Mouse (Mus musculus): ENCODE results near the gene Dab1. TPM values are rescaled to one million over a fixed set of nuclear protein-coding genes. Genes with fewer than 3 reads are reported as not detected.

Dab1 gene
- polyA plus RNA-seq, 1 experiment: not detected

DNA sequence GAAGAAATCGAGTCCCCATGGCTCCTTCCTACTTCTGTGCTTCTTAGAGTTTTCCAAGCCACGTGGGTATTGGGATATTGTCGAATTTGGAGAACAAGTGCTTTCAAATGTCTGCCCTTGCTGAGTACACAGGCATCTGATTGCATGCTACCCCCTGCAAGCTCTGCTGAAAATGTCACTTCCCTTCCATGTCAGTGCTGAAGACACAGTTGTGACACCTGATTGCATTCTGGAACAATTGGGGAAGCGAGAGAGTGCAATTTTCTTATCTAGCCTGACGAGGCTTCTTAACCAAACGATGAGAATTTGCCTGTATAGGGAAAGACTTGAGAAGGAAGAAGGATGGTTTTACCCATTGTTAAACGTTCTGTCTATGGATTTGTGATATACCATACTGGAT, 95.8 kb downstream of the Dab1 start:
- TF ChIP-seq CEBPB (IDR thresholded peaks at IDR 0.05; ENCODE audit: low read depth) (no peak), MYOD1 (IDR thresholded peaks at IDR 0.05; ENCODE audit: control insufficient read depth, insufficient read length, low read depth) (no peak), FOSL1 (IDR thresholded peaks at IDR 0.05; ENCODE audit: insufficient read depth, low read length, poor library complexity, severe bottlenecking) (no peak), CTCF (IDR thresholded peaks at IDR 0.05; ENCODE audit: control insufficient read depth, insufficient read depth, insufficient read length) (no peak), USF1 (IDR thresholded peaks at IDR 0.05; ENCODE audit: low read depth) (no peak), MYOG (IDR thresholded peaks at IDR 0.05; ENCODE audit: control insufficient read depth, extremely low read depth, insufficient read length) (no peak), MAX (IDR thresholded peaks at IDR 0.05) (no peak)

GRCm38 (mm10) chr4:103715568-103715967, 96.4 kb downstream of the Dab1 start:
- TF ChIP-seq FOSL1 (IDR thresholded peaks at IDR 0.05; ENCODE audit: insufficient read depth, low read length, poor library complexity, severe bottlenecking): no peak
- TF ChIP-seq USF1 (IDR thresholded peaks at IDR 0.05; ENCODE audit: low read depth): no peak
- TF ChIP-seq MAX (IDR thresholded peaks at IDR 0.05): no peak
- no peak for TF ChIP-seq MYOG (IDR thresholded peaks at IDR 0.05; ENCODE audit: control insufficient read depth, extremely low read depth, insufficient read length)
- TF ChIP-seq CTCF (IDR thresholded peaks at IDR 0.05; ENCODE audit: control insufficient read depth, insufficient read depth, insufficient read length): no peak
- TF ChIP-seq CEBPB (IDR thresholded peaks at IDR 0.05; ENCODE audit: low read depth): no peak
- no peaks in the 10 kb centered on the region for H3K27me3 ChIP-seq (ENCODE audit: control insufficient read depth, insufficient read depth, insufficient read length)
- H3K79me2 ChIP-seq (ENCODE audit: control insufficient read depth, insufficient read depth): no peaks in the 10 kb centered on the region
- no peaks in the 10 kb centered on the region for H3K79me3 ChIP-seq (ENCODE audit: low read depth)
- no peaks in the 10 kb centered on the region for H3K36me3 ChIP-seq (ENCODE audit: control insufficient read depth, insufficient read depth)
- no peak overlapping the region for H3K4me3 ChIP-seq (ENCODE audit: insufficient read depth, poor library complexity, severe bottlenecking)
- H3ac ChIP-seq (ENCODE audit: control insufficient read depth, insufficient read length, low read depth): no peak overlapping the region

More for the DNA sequence above, 95.8 kb downstream of the Dab1 start:
- Histone ChIP-seq H3K4me3 (ENCODE audit: insufficient read depth, poor library complexity, severe bottlenecking) (no peak overlapping the region), H3ac (ENCODE audit: control insufficient read depth, insufficient read length, low read depth) (no peak overlapping the region), H3K36me3 (ENCODE audit: control insufficient read depth, insufficient read depth) (no peaks in the 10 kb centered on the region), H3K79me3 (ENCODE audit: low read depth) (no peaks in the 10 kb centered on the region), H3K27me3 (ENCODE audit: control insufficient read depth, insufficient read depth, insufficient read length) (no peaks in the 10 kb centered on the region), H3K79me2 (ENCODE audit: control insufficient read depth, insufficient read depth) (no peaks in the 10 kb centered on the region)

GRCm38 (mm10) chr4:103722738-103723137, 103.6 kb downstream of the Dab1 start:
- H3K27me3 ChIP-seq (ENCODE audit: control insufficient read depth, insufficient read depth, insufficient read length): no peaks in the 10 kb centered on the region
- no peaks in the 10 kb centered on the region for H3K79me3 ChIP-seq (ENCODE audit: low read depth)
- no peak overlapping the region for H3K4me3 ChIP-seq (ENCODE audit: insufficient read depth, poor library complexity, severe bottlenecking)
- no peak overlapping the region for H3ac ChIP-seq (ENCODE audit: control insufficient read depth, insufficient read length, low read depth)
- TF ChIP-seq FOSL1 (IDR thresholded peaks at IDR 0.05; ENCODE audit: insufficient read depth, low read length, poor library complexity, severe bottlenecking) (no peak), CEBPB (IDR thresholded peaks at IDR 0.05; ENCODE audit: low read depth) (no peak), USF1 (IDR thresholded peaks at IDR 0.05; ENCODE audit: low read depth) (no peak), MAX (IDR thresholded peaks at IDR 0.05) (no peak), MYOD1 (IDR thresholded peaks at IDR 0.05; ENCODE audit: control insufficient read depth, insufficient read length, low read depth) (no peak), MYOG (IDR thresholded peaks at IDR 0.05; ENCODE audit: control insufficient read depth, extremely low read depth, insufficient read length) (no peak), CTCF (IDR thresholded peaks at IDR 0.05; ENCODE audit: control insufficient read depth, insufficient read depth, insufficient read length) (no peak)
- H3K79me2 ChIP-seq (ENCODE audit: control insufficient read depth, insufficient read depth): no peaks in the 10 kb centered on the region
- H3K36me3 ChIP-seq (ENCODE audit: control insufficient read depth, insufficient read depth): no peaks in the 10 kb centered on the region

DNA sequence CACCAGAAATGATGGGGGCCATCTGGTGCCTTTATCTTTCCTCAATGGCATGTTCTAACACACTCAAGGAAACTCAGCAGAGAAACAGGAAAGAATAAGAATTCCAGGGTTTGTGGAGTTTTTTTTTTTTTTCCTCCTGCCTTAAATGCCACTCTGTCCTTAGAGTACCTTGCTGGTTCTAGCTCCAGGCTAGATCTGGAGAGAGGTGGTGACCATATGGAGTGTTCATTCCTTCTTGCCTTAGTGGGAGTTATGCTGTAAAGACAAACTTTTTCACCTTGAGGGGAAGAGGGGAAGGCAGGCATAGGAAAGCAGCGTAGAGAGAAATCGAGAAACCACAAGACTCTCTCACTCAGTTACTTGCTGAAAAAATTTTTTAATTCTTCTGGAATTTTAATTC, 107.3 kb downstream of the Dab1 start:
- H3K27me3 ChIP-seq (ENCODE audit: control insufficient read depth, insufficient read depth, insufficient read length): no peaks in the 10 kb centered on the region
- no peaks in the 10 kb centered on the region for H3K36me3 ChIP-seq (ENCODE audit: control insufficient read depth, insufficient read depth)
- H3ac ChIP-seq (ENCODE audit: control insufficient read depth, insufficient read length, low read depth): no peak overlapping the region
- H3K4me3 ChIP-seq (ENCODE audit: insufficient read depth, poor library complexity, severe bottlenecking): no peak overlapping the region
- H3K79me2 ChIP-seq (ENCODE audit: control insufficient read depth, insufficient read depth): no peaks in the 10 kb centered on the region
- TF ChIP-seq USF1 (IDR thresholded peaks at IDR 0.05; ENCODE audit: low read depth) (no peak), FOSL1 (IDR thresholded peaks at IDR 0.05; ENCODE audit: insufficient read depth, low read length, poor library complexity, severe bottlenecking) (no peak), CTCF (IDR thresholded peaks at IDR 0.05; ENCODE audit: control insufficient read depth, insufficient read depth, insufficient read length) (no peak), MYOG (IDR thresholded peaks at IDR 0.05; ENCODE audit: control insufficient read depth, extremely low read depth, insufficient read length) (no peak), MAX (IDR thresholded peaks at IDR 0.05) (no peak), CEBPB (IDR thresholded peaks at IDR 0.05; ENCODE audit: low read depth) (no peak), MYOD1 (IDR thresholded peaks at IDR 0.05; ENCODE audit: control insufficient read depth, insufficient read length, low read depth) (no peak)
- H3K79me3 ChIP-seq (ENCODE audit: low read depth): no peaks in the 10 kb centered on the region

DNA sequence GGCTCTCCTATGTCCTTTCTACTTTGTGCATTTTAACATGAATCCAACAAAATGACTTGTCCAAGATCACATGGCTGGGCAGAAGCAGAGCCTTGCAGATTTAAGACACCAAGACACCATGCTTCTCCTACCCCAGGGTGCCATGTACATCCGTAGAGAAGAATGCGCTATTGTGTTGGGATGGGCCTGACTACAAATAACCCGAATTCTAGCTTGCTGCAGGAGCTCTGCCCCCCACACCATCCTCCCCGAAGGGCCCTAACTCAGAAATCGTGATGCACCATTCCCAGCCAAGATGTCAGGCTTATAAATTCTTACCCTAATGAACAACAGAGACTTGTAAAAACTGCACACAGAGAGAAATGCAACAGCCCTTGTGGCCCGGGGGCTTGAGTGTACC, 118.0 kb downstream of the Dab1 start:
- Histone ChIP-seq H3K27me3 (ENCODE audit: control insufficient read depth, insufficient read depth, insufficient read length) (no peaks in the 10 kb centered on the region), H3K4me3 (ENCODE audit: insufficient read depth, poor library complexity, severe bottlenecking) (no peak overlapping the region), H3K36me3 (ENCODE audit: control insufficient read depth, insufficient read depth) (no peaks in the 10 kb centered on the region), H3K79me2 (ENCODE audit: control insufficient read depth, insufficient read depth) (no peaks in the 10 kb centered on the region), H3ac (ENCODE audit: control insufficient read depth, insufficient read length, low read depth) (no peak overlapping the region), H3K79me3 (ENCODE audit: low read depth) (no peaks in the 10 kb centered on the region)
- TF ChIP-seq CEBPB (IDR thresholded peaks at IDR 0.05; ENCODE audit: low read depth): no peak
- no peak for TF ChIP-seq MYOG (IDR thresholded peaks at IDR 0.05; ENCODE audit: control insufficient read depth, extremely low read depth, insufficient read length)
- no peak for TF ChIP-seq USF1 (IDR thresholded peaks at IDR 0.05; ENCODE audit: low read depth)
- TF ChIP-seq CTCF (IDR thresholded peaks at IDR 0.05; ENCODE audit: control insufficient read depth, insufficient read depth, insufficient read length): no peak
- no peak for TF ChIP-seq MAX (IDR thresholded peaks at IDR 0.05)
- TF ChIP-seq FOSL1 (IDR thresholded peaks at IDR 0.05; ENCODE audit: insufficient read depth, low read length, poor library complexity, severe bottlenecking): no peak
- TF ChIP-seq MYOD1 (IDR thresholded peaks at IDR 0.05; ENCODE audit: control insufficient read depth, insufficient read length, low read depth): no peak
